Mouse (Mus musculus): ENCODE results near the gene Enpp6. TPM values are rescaled to one million over a fixed set of nuclear protein-coding genes. Genes with fewer than 3 reads are reported as not detected.
A peak's percentile ranks its signal among the peaks of the same experiment; 100 is the strongest.

Enpp6 gene
- polyA plus RNA-seq, 1 experiment from 2014 or later, result 0.19 TPM

GRCm38 (mm10) chr8:47117336-47117735 is 130.6 kb downstream of the Enpp6 start:
- 80% methylated on average over 4 of the region's 4 CpGs for WGBS
- no peaks in the 10 kb centered on the region for H3K36me3 ChIP-seq (ENCODE audit: control insufficient read depth, insufficient read depth, low read length)
- ATAC-seq (ENCODE audit: low FRiP score) (no peak), DNase-seq (ENCODE audit: low spot score, missing footprints) (peak; percentile 69)
- no peaks in the 10 kb centered on the region for H3K4me1 ChIP-seq (ENCODE audit: control insufficient read depth, insufficient read depth, low read length)
- H3K9me3 ChIP-seq (ENCODE audit: control insufficient read depth, low read length), result no peaks in the 10 kb centered on the region
- no peak overlapping the region for H3K4me2 ChIP-seq
- H3K27ac ChIP-seq (ENCODE audit: low read depth, low read length), result no peak overlapping the region
- no peaks in the 10 kb centered on the region for H3K27me3 ChIP-seq (ENCODE audit: control insufficient read depth, insufficient read depth, low read length)
- no peak overlapping the region for H3K9ac ChIP-seq (ENCODE audit: low read length)
- no peak overlapping the region for H3K4me3 ChIP-seq (ENCODE audit: low read depth, low read length)

GRCm38 (mm10) chr8:47119895-47120294 is 133.2 kb downstream of the Enpp6 start:
- Histone ChIP-seq H3K9me3 (ENCODE audit: control insufficient read depth, low read length) (no peaks in the 10 kb centered on the region), H3K9ac (ENCODE audit: low read length) (no peak overlapping the region), H3K4me2 (no peak overlapping the region), H3K36me3 (ENCODE audit: control insufficient read depth, insufficient read depth, low read length) (no peaks in the 10 kb centered on the region), H3K27ac (ENCODE audit: low read depth, low read length) (no peak overlapping the region), H3K4me3 (ENCODE audit: low read depth, low read length) (no peak overlapping the region), H3K27me3 (ENCODE audit: control insufficient read depth, insufficient read depth, low read length) (no peaks in the 10 kb centered on the region), H3K4me1 (ENCODE audit: control insufficient read depth, insufficient read depth, low read length) (no peaks in the 10 kb centered on the region)
- ATAC-seq (ENCODE audit: low FRiP score) (no peak), DNase-seq (ENCODE audit: low spot score, missing footprints) (no peak)
- WGBS, result 71% methylated on average over 1 of the region's 1 CpGs

- Histone ChIP-seq H3K4me3 (ENCODE audit: low read depth, low read length) (no peak overlapping the region), H3K4me1 (ENCODE audit: control insufficient read depth, insufficient read depth, low read length) (no peaks in the 10 kb centered on the region), H3K9ac (ENCODE audit: low read length) (no peak overlapping the region), H3K4me2 (no peak overlapping the region), H3K9me3 (ENCODE audit: control insufficient read depth, low read length) (no peaks in the 10 kb centered on the region), H3K36me3 (ENCODE audit: control insufficient read depth, insufficient read depth, low read length) (no peaks in the 10 kb centered on the region), H3K27ac (ENCODE audit: low read depth, low read length) (no peak overlapping the region), H3K27me3 (ENCODE audit: control insufficient read depth, insufficient read depth, low read length) (no peaks in the 10 kb centered on the region)
- DNase-seq (ENCODE audit: low spot score, missing footprints) (no peak), ATAC-seq (ENCODE audit: low FRiP score) (no peak)
- WGBS, result 89% methylated on average over 1 of the region's 1 CpGs
These were observed 142.2 kb downstream of the Enpp6 start for GRCm38 (mm10) chr8:47128859-47129258.

- 84% methylated on average over 3 of the region's 3 CpGs for WGBS
- Histone ChIP-seq H3K27ac (ENCODE audit: low read depth, low read length) (no peak overlapping the region), H3K4me1 (ENCODE audit: control insufficient read depth, insufficient read depth, low read length) (no peaks in the 10 kb centered on the region; the same call in 1 of the 2 replicates), H3K36me3 (ENCODE audit: control insufficient read depth, insufficient read depth, low read length) (no peaks in the 10 kb centered on the region), H3K27me3 (ENCODE audit: control insufficient read depth, insufficient read depth, low read length) (no peaks in the 10 kb centered on the region), H3K9ac (ENCODE audit: low read length) (no peak overlapping the region), H3K4me2 (no peak overlapping the region), H3K4me3 (ENCODE audit: low read depth, low read length) (no peak overlapping the region), H3K9me3 (ENCODE audit: control insufficient read depth, low read length) (no peaks in the 10 kb centered on the region)
- DNase-seq (ENCODE audit: low spot score, missing footprints) (no peak), ATAC-seq (ENCODE audit: low FRiP score) (no peak)
These were observed 146.7 kb downstream of the Enpp6 start for GRCm38 (mm10) chr8:47133381-47133780.

GRCm38 (mm10) chr8:47134736-47135135 is 148.0 kb downstream of the Enpp6 start:
- no peaks in the 10 kb centered on the region for H3K36me3 ChIP-seq (ENCODE audit: control insufficient read depth, insufficient read depth, low read length)
- ATAC-seq (ENCODE audit: low FRiP score), result no peak
- H3K4me2 ChIP-seq, result no peak overlapping the region
- peak; percentile 83 for DNase-seq (ENCODE audit: low spot score, missing footprints)
- H3K4me3 ChIP-seq (ENCODE audit: low read depth, low read length), result no peak overlapping the region
- H3K9ac ChIP-seq (ENCODE audit: low read length), result no peak overlapping the region
- H3K27me3 ChIP-seq (ENCODE audit: control insufficient read depth, insufficient read depth, low read length), result no peaks in the 10 kb centered on the region
- no peak overlapping the region for H3K27ac ChIP-seq (ENCODE audit: low read depth, low read length)
- WGBS, result 50% methylated on average over 11 of the region's 11 CpGs
- no peaks in the 10 kb centered on the region for H3K9me3 ChIP-seq (ENCODE audit: control insufficient read depth, low read length)
- H3K4me1 ChIP-seq (ENCODE audit: control insufficient read depth, insufficient read depth, low read length), result no peaks in the 10 kb centered on the region; the same call in 1 of the 2 replicates

GRCm38 (mm10) chr8:47135586-47135985 is 148.9 kb downstream of the Enpp6 start:
- no peak overlapping the region for H3K9ac ChIP-seq (ENCODE audit: low read length)
- no peaks in the 10 kb centered on the region for H3K36me3 ChIP-seq (ENCODE audit: control insufficient read depth, insufficient read depth, low read length)
- H3K4me3 ChIP-seq (ENCODE audit: low read depth, low read length), result no peak overlapping the region
- 20% methylated on average over 9 of the region's 9 CpGs for WGBS
- no peaks in the 10 kb centered on the region for H3K9me3 ChIP-seq (ENCODE audit: control insufficient read depth, low read length)
- ATAC-seq (ENCODE audit: low FRiP score) (no peak), DNase-seq (ENCODE audit: low spot score, missing footprints) (peak; percentile 82)
- H3K4me1 ChIP-seq (ENCODE audit: control insufficient read depth, insufficient read depth, low read length), result no peaks in the 10 kb centered on the region; the same call in 1 of the 2 replicates
- H3K4me2 ChIP-seq, result no peak overlapping the region
- no peak overlapping the region for H3K27ac ChIP-seq (ENCODE audit: low read depth, low read length)
- H3K27me3 ChIP-seq (ENCODE audit: control insufficient read depth, insufficient read depth, low read length), result no peaks in the 10 kb centered on the region

- H3K4me1 ChIP-seq (ENCODE audit: control insufficient read depth, insufficient read depth, low read length), result no peaks in the 10 kb centered on the region; the same call in 1 of the 2 replicates
- 50% methylated on average over 5 of the region's 5 CpGs for WGBS
- no peaks in the 10 kb centered on the region for H3K27me3 ChIP-seq (ENCODE audit: control insufficient read depth, insufficient read depth, low read length)
- no peaks in the 10 kb centered on the region for H3K36me3 ChIP-seq (ENCODE audit: control insufficient read depth, insufficient read depth, low read length)
- no peak overlapping the region for H3K4me3 ChIP-seq (ENCODE audit: low read depth, low read length)
- DNase-seq (ENCODE audit: low spot score, missing footprints) (peak; percentile 37), ATAC-seq (ENCODE audit: low FRiP score) (no peak)
- no peaks in the 10 kb centered on the region for H3K9me3 ChIP-seq (ENCODE audit: control insufficient read depth, low read length)
- H3K27ac ChIP-seq (ENCODE audit: low read depth, low read length), result no peak overlapping the region
- H3K4me2 ChIP-seq, result no peak overlapping the region
- no peak overlapping the region for H3K9ac ChIP-seq (ENCODE audit: low read length)
These were observed 149.4 kb downstream of the Enpp6 start for GRCm38 (mm10) chr8:47136047-47136446.

GRCm38 (mm10) chr8:47145258-47145657 is 158.6 kb downstream of the Enpp6 start:
- no peak for DNase-seq (ENCODE audit: low spot score, missing footprints)
- no peaks in the 10 kb centered on the region for H3K27me3 ChIP-seq (ENCODE audit: control insufficient read depth, insufficient read depth, low read length)
- 92% methylated on average over 8 of the region's 9 CpGs for WGBS
- no peaks in the 10 kb centered on the region for H3K9me3 ChIP-seq (ENCODE audit: control insufficient read depth, low read length)
- no peak overlapping the region for H3K9ac ChIP-seq (ENCODE audit: low read length)
- H3K4me1 ChIP-seq (ENCODE audit: control insufficient read depth, insufficient read depth, low read length), result no peaks in the 10 kb centered on the region
- no peaks in the 10 kb centered on the region for H3K36me3 ChIP-seq (ENCODE audit: control insufficient read depth, insufficient read depth, low read length)
- H3K4me2 ChIP-seq, result no peak overlapping the region
- no peak overlapping the region for H3K4me3 ChIP-seq (ENCODE audit: low read depth, low read length)
- ATAC-seq (ENCODE audit: low FRiP score), result no peak
- H3K27ac ChIP-seq (ENCODE audit: low read depth, low read length), result no peak overlapping the region
